Mouse (Mus musculus) cortical plate, adult 2 months (tissue): ENCODE measurements around the gene Cyp27a1. TPM values are rescaled to one million over a fixed set of nuclear protein-coding genes. Genes with fewer than 3 reads are reported as not detected.

Experiments
- H3K27ac ChIP-seq: fragments of 200-500 bp; 2 replicates; pipeline ENCODE4 v1.5.1; 2012; ENCODE audit warnings: low read length, control low read depth, inconsistent platforms; ENCODE audit not compliant: insufficient read depth
- H3K4me1 ChIP-seq: fragments of 200-500 bp; 2 replicates; pipeline ENCODE4 v1.6.1; 2011; ENCODE audit warnings: low read length; ENCODE audit not compliant: control insufficient read depth, insufficient read depth
- H3K4me3 ChIP-seq: fragments of 200-500 bp; 2 replicates; pipeline ENCODE4 v1.5.1; 2011; ENCODE audit warnings: mild to moderate bottlenecking, low read length, control low read depth; ENCODE audit not compliant: insufficient read depth
- CTCF ChIP-seq: fragments of 200-500 bp; IDR thresholded peaks from 2 replicates; pipeline ENCODE4 v1.5.1; 2011; ENCODE audit warnings: mild to moderate bottlenecking, control low read depth, low read length; ENCODE audit not compliant: insufficient read depth; ENCODE audit errors: extremely low read depth
- POLR2A ChIP-seq: fragments of 200-500 bp; IDR thresholded peaks from 2 replicates; pipeline ENCODE4 v1.6.1; 2011; ENCODE audit warnings: mild to moderate bottlenecking, low read length, control low read depth; ENCODE audit not compliant: insufficient read depth; ENCODE audit errors: extremely low read depth
- polyA plus RNA-seq: library from polyadenylated mRNA; depleted of rRNA; stranded (reverse); fragments of >200 nt; gene quantifications from 2 replicates; pipeline ENCODE4 v1.2.3, GENCODE M21; 2012; rRNA removed

Gene Cyp27a1
- polyA plus RNA-seq, 1 experiment = 12.5 TPM

GRCm38 (mm10) chr1:74784041-74784759 lies 70.8 kb downstream of the Cyp27a1 start:
- peak overlapping the region; percentile 19; the same call in 1 of the 2 replicates for H3K4me3 ChIP-seq
- no peak for TF ChIP-seq POLR2A
- TF ChIP-seq CTCF = peak; percentile 26
- no peak overlapping the region for H3K27ac ChIP-seq
- H3K4me1 ChIP-seq = no peaks in the 10 kb centered on the region

Other genes with a start within 250 kb of the Cyp27a1 start
- 25.0 and 26.5 TPM in 2 replicates for gene Cnot9, start 207.5 kb upstream of the Cyp27a1 start, polyA plus RNA-seq
- 18.5 and 20.4 TPM in 2 replicates for gene Plcd4, start 170.7 kb upstream of the Cyp27a1 start, polyA plus RNA-seq
- gene Usp37, start 169.3 kb upstream of the Cyp27a1 start, polyA plus RNA-seq = 9.7 and 10.4 TPM in 2 replicates
- gene Zfp142, start 125.3 kb upstream of the Cyp27a1 start, polyA plus RNA-seq = 23.9 TPM in 2 replicates
- 29.9 and 31.4 TPM in 2 replicates for gene Bcs1l, start 125.3 kb upstream of the Cyp27a1 start, polyA plus RNA-seq
- 125 and 128 TPM in 2 replicates for gene Rnf25, start 112.2 kb upstream of the Cyp27a1 start, polyA plus RNA-seq
- gene Stk36, start 112.1 kb upstream of the Cyp27a1 start, polyA plus RNA-seq = 3.7 and 4.4 TPM in 2 replicates
- 17.0 and 17.7 TPM in 2 replicates for gene Ttll4, start 51.8 kb upstream of the Cyp27a1 start, polyA plus RNA-seq
- gene Prkag3, start 35.6 kb downstream of the Cyp27a1 start, polyA plus RNA-seq = 0.06 and 0.13 TPM in 2 replicates
- 1.2 and 2.2 TPM in 2 replicates for gene Wnt6, start 58.3 kb downstream of the Cyp27a1 start, polyA plus RNA-seq
- gene Wnt10a, start 77.9 kb downstream of the Cyp27a1 start, polyA plus RNA-seq = 8.1 and 8.8 TPM in 2 replicates
- gene Cdk5r2, start 141.4 kb downstream of the Cyp27a1 start, polyA plus RNA-seq = 304 and 313 TPM in 2 replicates
- not detected in 2 replicates for gene Fev, start 171.8 kb downstream of the Cyp27a1 start, polyA plus RNA-seq
- 0.66 and 1.4 TPM in 2 replicates for gene Cryba2, start 179.6 kb downstream of the Cyp27a1 start, polyA plus RNA-seq
- 8.9 and 10.6 TPM in 2 replicates for gene Cfap65, start 222.0 kb downstream of the Cyp27a1 start, polyA plus RNA-seq
- 0.34 and 0.46 TPM in 2 replicates for gene Ihh, start 238.1 kb downstream of the Cyp27a1 start, polyA plus RNA-seq